ENCODE assay signal across 20 mouse cellular contexts in genomic region chr11:81522927-81523326, GRCm38 (mm10).
DNase-seq lines count a peak whose midpoint lies in the region; ATAC-seq and TF ChIP-seq lines count a peak whose summit lies in the region.
"Had no signal": no experiment of that assay in that cellular context is flagged by ENCODE, and none has a peak within 500 bp of the region (broad histone marks: within the 10 kb centered on the region; RNA-seq: fewer than 3 reads in every experiment).

No protein-coding gene starts in this region.

- H3K9ac ChIP-seq in neural tube, embryonic 13.5 days, result no peak overlapping the region
- H3K9ac ChIP-seq in forebrain, embryonic 13.5 days, result no peak overlapping the region
- H3K9ac ChIP-seq: embryonic facial prominence, embryonic 13.5 days; hindbrain, embryonic 15.5 days; liver, embryonic 12.5 days; neural tube, embryonic 15.5 days had no signal

- H3K27me3 ChIP-seq in neural tube, embryonic 13.5 days, result no peaks in the 10 kb centered on the region
- H3K27me3 ChIP-seq in forebrain, embryonic 13.5 days, result no peaks in the 10 kb centered on the region
- H3K27me3 ChIP-seq in thymus, adult 2 months (ENCODE audit: control insufficient read depth, insufficient read depth, low read length), result no peaks in the 10 kb centered on the region
- H3K27me3 ChIP-seq: embryonic facial prominence, embryonic 13.5 days; hindbrain, embryonic 15.5 days; liver, embryonic 12.5 days; neural tube, embryonic 15.5 days had no signal

- TF ChIP-seq CTCF in thymus, adult 2 months (IDR thresholded peaks at IDR 0.05; ENCODE audit: borderline replicate concordance, control insufficient read depth, extremely low read depth, insufficient read depth, low read length, poor library complexity), result no peak

- H3K9me3 ChIP-seq in neural tube, embryonic 13.5 days, result no peaks in the 10 kb centered on the region
- H3K9me3 ChIP-seq in forebrain, embryonic 13.5 days (replicated peaks), result no peaks in the 10 kb centered on the region
- H3K9me3 ChIP-seq: embryonic facial prominence, embryonic 13.5 days; hindbrain, embryonic 15.5 days; limb, embryonic 10.5 days; liver, embryonic 12.5 days; neural tube, embryonic 15.5 days had no signal

- no peak overlapping the region for H3K4me2 ChIP-seq in neural tube, embryonic 13.5 days
- no peak overlapping the region for H3K4me2 ChIP-seq in forebrain, embryonic 13.5 days
- H3K4me2 ChIP-seq: embryonic facial prominence, embryonic 13.5 days; hindbrain, embryonic 15.5 days; liver, embryonic 12.5 days; neural tube, embryonic 15.5 days had no signal

- H3K4me3 ChIP-seq in neural tube, embryonic 13.5 days, result no peak overlapping the region
- H3K4me3 ChIP-seq in forebrain, embryonic 13.5 days, result no peak overlapping the region
- no peak overlapping the region for H3K4me3 ChIP-seq in thymus, adult 2 months (ENCODE audit: control insufficient read depth, insufficient read depth, low read length)
- H3K4me3 ChIP-seq: embryonic facial prominence, embryonic 13.5 days; heart, adult 2 months; hindbrain, embryonic 15.5 days; left cerebral cortex, adult 2 months; limb, embryonic 10.5 days; liver, embryonic 12.5 days; neural tube, embryonic 15.5 days had no signal

- DNase-seq in layer of hippocampus, adult 11-12 months (ENCODE audit: low spot score), result peak; percentile 49
- DNase-seq in layer of hippocampus, adult 9-10 months (ENCODE audit: low spot score), result no peak
- no peak for DNase-seq in neural tube, embryonic 10.5 days (ENCODE audit: extremely low spot score, low spot score)
- no peak for DNase-seq in thymus, adult 2 months
- no peak for DNase-seq in gastrocnemius, postnatal 25 days
- DNase-seq: adrenal gland, postnatal 10 days; cerebellum, adult 9-10 months; heart, adult 2 months; kidney, adult 11 months; kidney, postnatal 10 days; right cerebral cortex, postnatal 4 days; thymus, postnatal 36 days had no signal

- TF ChIP-seq POLR2A in thymus, adult 2 months (IDR thresholded peaks at IDR 0.05; ENCODE audit: control insufficient read depth, extremely low read depth, insufficient read depth, low read length, poor library complexity), result no peak

- ATAC-seq in neural tube, embryonic 13.5 days (ENCODE audit: low read depth), result no peak
- 0 out of 2 replicates have a peak, but pooled peaks have one; percentile 38 for ATAC-seq in forebrain, embryonic 13.5 days
- ATAC-seq: liver, embryonic 12.5 days had no signal

- peaks cover 17% of the 10 kb centered on the region for H3K4me1 ChIP-seq in neural tube, embryonic 13.5 days (replicated peaks)
- H3K4me1 ChIP-seq in forebrain, embryonic 13.5 days, result peaks cover 51% of the 10 kb centered on the region
- no peaks in the 10 kb centered on the region for H3K4me1 ChIP-seq in thymus, adult 2 months (replicated peaks; ENCODE audit: control insufficient read depth, insufficient read depth, low read length)
- H3K4me1 ChIP-seq: liver, embryonic 12.5 days had no signal

- H3K36me3 ChIP-seq in neural tube, embryonic 13.5 days, result no peaks in the 10 kb centered on the region
- no peaks in the 10 kb centered on the region for H3K36me3 ChIP-seq in forebrain, embryonic 13.5 days (ENCODE audit: poor library complexity, severe bottlenecking)
- no peaks in the 10 kb centered on the region for H3K36me3 ChIP-seq in thymus, adult 2 months (ENCODE audit: control insufficient read depth, insufficient read depth, low read length)
- H3K36me3 ChIP-seq: embryonic facial prominence, embryonic 13.5 days; hindbrain, embryonic 15.5 days; limb, embryonic 10.5 days; liver, embryonic 12.5 days; neural tube, embryonic 15.5 days had no signal

- peak overlapping the region; percentile 23; the same call in 1 of the 2 replicates for H3K27ac ChIP-seq in neural tube, embryonic 13.5 days (replicated peaks)
- no peak overlapping the region; the same call in 1 of the 2 replicates for H3K27ac ChIP-seq in forebrain, embryonic 13.5 days
- no peak overlapping the region for H3K27ac ChIP-seq in thymus, adult 2 months (ENCODE audit: control insufficient read depth, insufficient read depth, low read length)
- H3K27ac ChIP-seq: embryonic facial prominence, embryonic 13.5 days; heart, adult 2 months; hindbrain, embryonic 15.5 days; left cerebral cortex, adult 2 months; limb, embryonic 10.5 days; liver, embryonic 12.5 days; neural tube, embryonic 15.5 days had no signal

- WGBS in neural tube, embryonic 13.5 days, result 69% methylated on average over 1 of the region's 1 CpGs
- WGBS in forebrain, embryonic 13.5 days, result 58% methylated on average over 1 of the region's 1 CpGs
- WGBS in thymus, adult 2 months, result 86% methylated on average over 1 of the region's 1 CpGs
